Mouse (Mus musculus) midbrain, embryonic 16.5 days (tissue): ENCODE data around the gene Scml4. TPM values are rescaled to one million over a fixed set of nuclear protein-coding genes. Genes with fewer than 3 reads are reported as not detected.

Source experiments
- ATAC-seq: fragments of 200-750 bp; cut with Nextera tagmentation; 2 replicates; pipeline ENCODE4 v1.8.0; 2017; ENCODE audit warnings: moderate TSS enrichment
- H3K27ac ChIP-seq: fragments of 300-500 bp; sonication (generic); 2 replicates; pipeline ENCODE4 v1.5.1; 2014; ENCODE audit warnings: mild to moderate bottlenecking, low read length, mixed read lengths
- H3K27me3 ChIP-seq: fragments of 300-500 bp; sonication (generic); 2 replicates; pipeline ENCODE4 v1.6.1; 2014; ENCODE audit warnings: low read depth, low read length, mixed read lengths; ENCODE audit not compliant: control insufficient read depth, insufficient read depth
- H3K36me3 ChIP-seq: fragments of 300-500 bp; sonication (generic); 2 replicates; pipeline ENCODE4 v1.6.1; 2014; ENCODE audit warnings: mild to moderate bottlenecking, low read length, moderate library complexity, mixed read lengths; ENCODE audit not compliant: control insufficient read depth, insufficient read depth
- H3K4me1 ChIP-seq: fragments of 300-500 bp; sonication (generic); 2 replicates; pipeline ENCODE4 v1.6.1; 2014; ENCODE audit warnings: mild to moderate bottlenecking, low read length, mixed read lengths; ENCODE audit not compliant: control insufficient read depth, insufficient read depth
- H3K4me2 ChIP-seq: fragments of 300-500 bp; sonication (generic); 2 replicates; pipeline ENCODE4 v1.6.1; 2014; ENCODE audit warnings: mild to moderate bottlenecking, low read length, mixed read lengths
- H3K4me3 ChIP-seq: fragments of 300-500 bp; sonication (generic); 2 replicates; pipeline ENCODE4 v1.5.1; 2014; ENCODE audit warnings: low read depth, mild to moderate bottlenecking, low read length, moderate library complexity, mixed read lengths
- H3K9ac ChIP-seq: fragments of 300-500 bp; sonication (generic); 2 replicates; pipeline ENCODE4 v1.6.1; 2014; ENCODE audit warnings: low read depth, low read length, mixed read lengths
- H3K9me3 ChIP-seq: fragments of 300-500 bp; sonication (generic); replicated peaks from 2 replicates; pipeline ENCODE4 v1.6.1; 2014; ENCODE audit warnings: mild to moderate bottlenecking, low read length, mixed read lengths; ENCODE audit not compliant: control insufficient read depth, poor library complexity, severe bottlenecking
- WGBS: fragments of 180-500 bp; shearing (Covaris S2); extraction: QIAGEN DNeasy Blood & Tissue Kit; methylation state at CpG from one replicate; pipeline ENCODE4 v1.1.7; 2014; 5-methylcytosine and 5-hydroxymethylcytosine counted together
- polyA plus RNA-seq: library from polyadenylated mRNA; unstranded; fragments of >200 nt; fragmentation: Nextera tagmentation; extraction: Ambion mirVana; gene quantifications from 2 replicates; pipeline ENCODE4 v1.2.1, GENCODE M21; 2015

Gene Scml4
- polyA plus RNA-seq, 1 experiment from 2014 or later: 19.5 TPM

GRCm38 (mm10) chr10:42995484-42995895 is 135.3 kb downstream of the Scml4 start:
- Histone ChIP-seq H3K27me3 (no peaks in the 10 kb centered on the region), H3K4me3 (no peak overlapping the region), H3K9me3 (no peaks in the 10 kb centered on the region), H3K9ac (no peak overlapping the region), H3K4me1 (peaks cover 9% of the 10 kb centered on the region), H3K4me2 (no peak overlapping the region), H3K36me3 (no peaks in the 10 kb centered on the region), H3K27ac (no peak overlapping the region)
- WGBS: 56% methylated on average over 13 of the region's 13 CpGs
- ATAC-seq: no peak

GRCm38 (mm10) chr10:42997278-42997677 is 137.1 kb downstream of the Scml4 start:
- ATAC-seq: no peak
- WGBS: 87% methylated on average over 2 of the region's 2 CpGs
- Histone ChIP-seq H3K4me3 (no peak overlapping the region), H3K27ac (no peak overlapping the region), H3K9me3 (no peaks in the 10 kb centered on the region), H3K27me3 (no peaks in the 10 kb centered on the region), H3K4me2 (no peak overlapping the region), H3K4me1 (peaks cover 3% of the 10 kb centered on the region), H3K9ac (no peak overlapping the region), H3K36me3 (no peaks in the 10 kb centered on the region)

GRCm38 (mm10) chr10:42999324-42999723 is 139.2 kb downstream of the Scml4 start:
- Histone ChIP-seq H3K27ac (no peak overlapping the region), H3K4me3 (no peak overlapping the region), H3K4me1 (peaks cover 7% of the 10 kb centered on the region), H3K36me3 (peaks cover 4% of the 10 kb centered on the region; the same call in 1 of the 2 replicates), H3K9me3 (no peaks in the 10 kb centered on the region), H3K27me3 (no peaks in the 10 kb centered on the region), H3K9ac (no peak overlapping the region), H3K4me2 (no peak overlapping the region)
- WGBS: 90% methylated on average over 10 of the region's 10 CpGs
- ATAC-seq: peak; percentile 22; the same call in 1 of the 2 replicates

- H3K4me3 ChIP-seq: no peak overlapping the region
- WGBS: 72% methylated on average over 3 of the region's 3 CpGs
- ATAC-seq: no peak
Observed at GRCm38 (mm10) chr10:43001433-43001832, 141.3 kb downstream of the Scml4 start.

GRCm38 (mm10) chr10:43002066-43002678 is 142.0 kb downstream of the Scml4 start:
- no peak overlapping the region for H3K4me3 ChIP-seq
- 16% methylated on average over 12 of the region's 13 CpGs for WGBS

More at GRCm38 (mm10) chr10:43001433-43001832, 141.3 kb downstream of the Scml4 start:
- Histone ChIP-seq H3K27me3 (no peaks in the 10 kb centered on the region), H3K4me1 (peaks cover 4% of the 10 kb centered on the region), H3K9me3 (no peaks in the 10 kb centered on the region), H3K4me2 (no peak overlapping the region), H3K36me3 (peaks cover 4% of the 10 kb centered on the region; the same call in 1 of the 2 replicates), H3K9ac (no peak overlapping the region), H3K27ac (no peak overlapping the region)

GRCm38 (mm10) chr10:43002721-43003465 is 142.7 kb downstream of the Scml4 start:
- H3K9me3 ChIP-seq: no peaks in the 10 kb centered on the region
- peak overlapping the region; percentile 40 for H3K4me2 ChIP-seq
- no peak overlapping the region for H3K4me3 ChIP-seq
- no peaks in the 10 kb centered on the region for H3K27me3 ChIP-seq
- ATAC-seq: no peak
- WGBS: 13% methylated on average over 25 of the region's 25 CpGs
- H3K36me3 ChIP-seq: peaks cover 4% of the 10 kb centered on the region; the same call in 1 of the 2 replicates
- no peak overlapping the region for H3K27ac ChIP-seq
- no peak overlapping the region for H3K9ac ChIP-seq
- peaks cover 4% of the 10 kb centered on the region for H3K4me1 ChIP-seq

More at GRCm38 (mm10) chr10:43002066-43002678, 142.0 kb downstream of the Scml4 start:
- Histone ChIP-seq H3K9me3 (no peaks in the 10 kb centered on the region), H3K27me3 (no peaks in the 10 kb centered on the region), H3K27ac (no peak overlapping the region), H3K4me2 (peak overlapping the region; percentile 40), H3K36me3 (peaks cover 4% of the 10 kb centered on the region; the same call in 1 of the 2 replicates), H3K4me1 (peaks cover 4% of the 10 kb centered on the region), H3K9ac (no peak overlapping the region)
- ATAC-seq: no peak

- Histone ChIP-seq H3K36me3 (peaks cover 4% of the 10 kb centered on the region; the same call in 1 of the 2 replicates), H3K27me3 (no peaks in the 10 kb centered on the region), H3K4me3 (no peak overlapping the region), H3K27ac (no peak overlapping the region), H3K4me2 (no peak overlapping the region), H3K4me1 (peaks cover 4% of the 10 kb centered on the region), H3K9ac (no peak overlapping the region), H3K9me3 (no peaks in the 10 kb centered on the region)
- 58% methylated on average over 5 of the region's 5 CpGs for WGBS
- ATAC-seq: no peak
Observed at GRCm38 (mm10) chr10:43003466-43003757, 143.2 kb downstream of the Scml4 start.

- 93% methylated on average over 16 of the region's 16 CpGs for WGBS
- H3K36me3 ChIP-seq: peaks cover 4% of the 10 kb centered on the region; the same call in 1 of the 2 replicates
- no peaks in the 10 kb centered on the region for H3K9me3 ChIP-seq
- H3K4me1 ChIP-seq: peaks cover 4% of the 10 kb centered on the region
- H3K4me3 ChIP-seq: no peak overlapping the region
- ATAC-seq: no peak
- no peak overlapping the region for H3K27ac ChIP-seq
- H3K4me2 ChIP-seq: no peak overlapping the region
- no peaks in the 10 kb centered on the region for H3K27me3 ChIP-seq
- H3K9ac ChIP-seq: no peak overlapping the region
Observed at GRCm38 (mm10) chr10:43004174-43004734, 144.1 kb downstream of the Scml4 start.

GRCm38 (mm10) chr10:43005031-43005430 is 144.9 kb downstream of the Scml4 start:
- peaks cover 4% of the 10 kb centered on the region for H3K4me1 ChIP-seq
- H3K27ac ChIP-seq: no peak overlapping the region
- no peaks in the 10 kb centered on the region for H3K9me3 ChIP-seq
- no peak overlapping the region for H3K4me2 ChIP-seq
- no peak overlapping the region for H3K9ac ChIP-seq
- no peak overlapping the region for H3K4me3 ChIP-seq
- no peaks in the 10 kb centered on the region for H3K27me3 ChIP-seq
- no peak for ATAC-seq
- peaks cover 4% of the 10 kb centered on the region; the same call in 1 of the 2 replicates for H3K36me3 ChIP-seq
- WGBS: 86% methylated on average over 4 of the region's 4 CpGs
